Mouse (Mus musculus) ES-E14 (cell line): ENCODE measurements around the gene Crlf2. TPM values are rescaled to one million over a fixed set of nuclear protein-coding genes. Genes with fewer than 3 reads are reported as not detected.

Source experiments
- DNase-seq: peaks from one replicate; pipeline ENCODE4 v3.0.0-alpha.2; 2013; ENCODE audit warnings: low read depth, low spot score
- H3K27ac ChIP-seq: 2 replicates; pipeline ENCODE4 v1.5.1; 2012; ENCODE audit warnings: low read depth, mild to moderate bottlenecking, low read length, moderate library complexity, mixed read lengths; ENCODE audit not compliant: poor library complexity, insufficient read depth, severe bottlenecking
- H3K36me3 ChIP-seq: 2 replicates; pipeline ENCODE4 v1.6.1; 2012; ENCODE audit warnings: mild to moderate bottlenecking, low read length, moderate library complexity, mixed read lengths; ENCODE audit not compliant: control insufficient read depth, poor library complexity, insufficient read depth, severe bottlenecking
- H3K4me1 ChIP-seq, 2 experiments: fragments of 150-350 bp in 1 of 2; sonication (generic) in 1 of 2; 2 replicates each; pipeline ENCODE4 v1.6.1; 2012; ENCODE audit warnings: low read length in 2 of 2, mild to moderate bottlenecking in 1 of 2, mixed read lengths in 1 of 2; ENCODE audit not compliant: control insufficient read depth in 2 of 2, insufficient read depth in 2 of 2, poor library complexity in 1 of 2
- H3K4me3 ChIP-seq, 2 experiments: fragments of 150-350 bp in 1 of 2; sonication (generic) in 1 of 2; 2 replicates each; pipeline ENCODE4 v1.5.1; 2012; ENCODE audit warnings: low read length in 2 of 2, low read depth in 1 of 2, mild to moderate bottlenecking in 1 of 2, mixed read lengths in 1 of 2; ENCODE audit not compliant: insufficient read depth in 1 of 2, poor library complexity in 1 of 2, severe bottlenecking in 1 of 2
- H3K9ac ChIP-seq: 2 replicates; pipeline ENCODE4 v1.6.1; 2012; ENCODE audit warnings: low read depth, mild to moderate bottlenecking, low read length, mixed read lengths; ENCODE audit not compliant: poor library complexity, insufficient read depth, severe bottlenecking
- H3K9me3 ChIP-seq: fragments of 150-350 bp; sonication (generic); 2 replicates; pipeline ENCODE4 v1.6.1; 2012; ENCODE audit warnings: low read depth, mild to moderate bottlenecking, low read length; ENCODE audit not compliant: control insufficient read depth, insufficient read depth
- CHD2 ChIP-seq: IDR thresholded peaks from 2 replicates; pipeline ENCODE4 v1.6.1; 2014; ENCODE audit warnings: mild to moderate bottlenecking, low read depth, low read length, inconsistent platforms
- HCFC1 ChIP-seq: IDR thresholded peaks from 2 replicates; pipeline ENCODE4 v1.6.1; 2012; ENCODE audit warnings: low read length, inconsistent platforms, borderline replicate concordance; ENCODE audit not compliant: insufficient read depth
- MAFK ChIP-seq: IDR thresholded peaks from 2 replicates; pipeline ENCODE4 v1.6.1; 2014; ENCODE audit warnings: mild to moderate bottlenecking, low read depth, low read length, inconsistent platforms; ENCODE audit not compliant: insufficient read depth
- ZC3H11A ChIP-seq: IDR thresholded peaks from 2 replicates; pipeline ENCODE4 v1.6.1; 2012; ENCODE audit warnings: low read depth, mild to moderate bottlenecking, inconsistent platforms, low read length, borderline replicate concordance
- ZNF384 ChIP-seq: IDR thresholded peaks from 2 replicates; pipeline ENCODE4 v1.6.1; 2012; ENCODE audit warnings: low read depth, low read length, inconsistent platforms
- in situ Hi-C, 2 experiments: fragments of 600-800 bp; cut with MboI; formaldehyde crosslinking; loops; one replicate each; pipeline ENCODE4 v1.15.1; 2025; ENCODE audit warnings: low sequenced_read_pairs in 2 of 2, inconsistent platforms in 1 of 2; ENCODE audit not compliant: unreplicated experiment in 2 of 2
- total RNA-seq: library from RNA; depleted of rRNA; stranded (reverse); fragments of 300-350 nt; gene quantifications from 2 replicates; pipeline ENCODE4 v1.2.3, GENCODE M21; 2012

Crlf2 gene
- total RNA-seq, 1 experiment = 18.4 TPM

DNA sequence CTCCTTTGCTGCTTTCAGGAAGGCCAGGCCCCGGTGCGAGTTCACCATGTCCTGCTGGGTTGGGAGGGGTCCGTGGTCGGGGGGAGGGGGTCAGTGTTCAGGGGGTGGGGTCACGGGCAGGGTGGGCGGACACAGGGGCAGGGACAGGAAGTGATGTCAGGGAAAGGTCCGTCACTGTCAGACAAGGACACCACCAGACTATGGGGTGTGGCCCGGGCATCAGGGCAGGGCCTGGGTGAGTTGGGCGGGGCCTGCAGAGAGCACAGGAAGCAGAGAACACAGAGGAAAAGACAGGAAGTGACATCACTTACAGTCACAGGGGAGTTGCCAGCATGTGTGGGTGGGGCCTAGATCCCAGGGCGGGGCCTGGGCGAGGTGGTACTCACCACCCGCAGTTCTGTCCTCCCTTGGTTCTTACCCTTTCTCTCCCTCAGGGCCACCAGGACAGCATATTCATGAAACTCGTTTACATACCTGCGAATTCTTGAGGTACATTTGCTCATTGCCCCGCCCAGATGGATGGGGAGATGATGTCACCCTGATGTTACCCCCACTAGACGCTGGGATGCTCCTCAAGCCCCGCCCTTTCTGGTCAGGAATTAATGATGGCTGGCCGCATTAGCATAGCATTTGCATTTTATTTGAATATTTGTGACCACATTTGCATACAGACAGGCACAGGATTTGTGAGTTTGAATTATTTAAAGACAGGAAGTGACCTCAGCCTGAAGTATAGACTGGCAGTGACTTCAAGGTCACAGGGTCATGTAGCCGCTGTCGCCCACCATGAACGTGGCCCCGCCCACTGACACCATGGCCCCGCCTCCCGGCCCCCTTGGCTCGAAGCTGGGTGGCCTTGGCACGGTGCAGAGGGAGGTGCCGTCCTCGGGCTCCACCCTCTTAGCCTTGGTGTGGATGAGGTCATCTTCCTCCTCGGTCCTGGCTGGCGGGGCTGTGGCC is 4.4 kb downstream of the Crlf2 start:
- H3K36me3 ChIP-seq = peaks cover 31% of the 10 kb centered on the region; the same call in 1 of the 2 replicates
- peak; percentile 35; the same call in 1 of the 2 replicates for TF ChIP-seq HCFC1
- TF ChIP-seq MAFK = no peak
- no peak overlapping the region for H3K9ac ChIP-seq
- peak overlapping the region; percentile 100 for H3K27ac ChIP-seq
- H3K4me3 ChIP-seq = peak overlapping the region; percentile 32 to 73; a peak in 2 of 4 replicates
- 0 out of 4 replicates have a peak, but pooled peaks cover 0 to 3% of the 10 kb centered on the region in 2 experiments for H3K4me1 ChIP-seq
- H3K9me3 ChIP-seq = no peaks in the 10 kb centered on the region
- DNase-seq = no peak
- in situ Hi-C loops = no loop called here

DNA sequence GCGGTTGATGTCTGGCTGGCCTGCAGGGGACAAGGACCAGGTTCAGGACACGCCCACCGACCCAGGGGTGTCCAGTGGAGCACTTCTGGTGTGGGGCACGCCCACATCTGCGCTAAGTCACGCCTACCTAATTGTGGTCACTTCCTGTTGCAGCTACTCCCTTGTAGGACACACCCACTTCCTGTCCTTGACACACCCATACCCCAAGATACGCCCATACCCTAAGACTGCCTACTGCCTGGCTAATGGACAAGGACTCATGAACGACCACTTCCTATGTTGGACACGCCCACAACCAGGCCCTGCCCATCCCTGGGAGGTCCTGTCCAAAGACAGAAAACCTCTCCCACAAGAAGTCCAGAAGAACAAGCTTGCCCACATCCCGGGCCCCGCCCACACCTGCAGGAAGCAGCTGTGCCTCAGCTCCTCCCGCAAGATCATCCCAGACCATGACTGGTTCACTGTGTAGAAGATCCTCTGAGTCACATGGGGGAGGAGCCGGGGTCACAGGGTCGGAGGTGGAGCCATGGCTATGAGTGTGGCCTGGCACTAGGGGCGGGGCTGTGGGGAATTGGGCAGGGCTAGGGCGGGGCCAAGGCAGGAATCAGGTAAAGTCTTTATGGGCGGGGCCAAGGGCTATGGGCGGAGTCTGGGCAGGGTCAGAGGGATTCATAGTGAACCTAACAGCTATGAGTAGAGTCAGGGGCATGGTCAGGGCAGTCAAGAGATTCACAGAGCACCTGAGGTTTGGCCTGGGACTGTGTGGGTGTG is 5.4 kb downstream of the Crlf2 start:
- TF ChIP-seq HCFC1 (no peak), CHD2 (no peak), ZC3H11A (no peak), MAFK (no peak), ZNF384 (no peak)
- 0 out of 4 replicates have a peak, but pooled peaks cover 0 to 3% of the 10 kb centered on the region in 2 experiments for H3K4me1 ChIP-seq

DNA sequence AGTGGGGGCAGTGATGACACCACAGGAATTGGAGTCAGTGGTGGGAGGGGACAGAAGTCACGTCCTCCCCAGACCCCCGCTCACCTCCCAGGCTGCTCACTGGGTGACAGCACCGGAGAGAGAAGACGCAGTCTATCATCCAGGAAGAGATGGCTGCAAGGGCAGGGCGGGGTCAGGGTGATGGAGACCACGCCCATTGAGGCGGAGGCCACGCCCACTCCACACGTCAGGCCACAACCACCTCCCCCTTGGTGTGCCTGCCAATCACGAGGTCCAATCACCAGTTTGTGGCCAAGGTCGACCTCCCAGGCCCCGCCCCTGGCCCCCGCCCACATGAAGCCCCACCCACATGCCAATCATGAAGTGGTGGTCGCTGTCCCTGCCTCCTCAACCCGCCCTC is 6.3 kb downstream of the Crlf2 start:
- TF ChIP-seq ZNF384 (no peak), CHD2 (no peak), HCFC1 (no peak)
- H3K27ac ChIP-seq = peak overlapping the region; percentile 100
- H3K9ac ChIP-seq = no peak overlapping the region
- H3K4me1 ChIP-seq = 0 out of 4 replicates have a peak, but pooled peaks cover 0 to 3% of the 10 kb centered on the region in 2 experiments
- no peak for DNase-seq
- in situ Hi-C loops = no loop called here
- H3K9me3 ChIP-seq = no peaks in the 10 kb centered on the region
- peaks cover 31% of the 10 kb centered on the region; the same call in 1 of the 2 replicates for H3K36me3 ChIP-seq
- H3K4me3 ChIP-seq = no peak overlapping the region

More for the DNA sequence above, 5.4 kb downstream of the Crlf2 start:
- peak overlapping the region; percentile 34 to 45; a peak in 3 of 4 replicates for H3K4me3 ChIP-seq
- H3K9ac ChIP-seq = peak overlapping the region; percentile 14; the same call in 1 of the 2 replicates
- H3K27ac ChIP-seq = peak overlapping the region; percentile 100
- in situ Hi-C loops = no loop called here
- H3K36me3 ChIP-seq = peaks cover 31% of the 10 kb centered on the region; the same call in 1 of the 2 replicates
- H3K9me3 ChIP-seq = no peaks in the 10 kb centered on the region
- DNase-seq = no peak

DNA sequence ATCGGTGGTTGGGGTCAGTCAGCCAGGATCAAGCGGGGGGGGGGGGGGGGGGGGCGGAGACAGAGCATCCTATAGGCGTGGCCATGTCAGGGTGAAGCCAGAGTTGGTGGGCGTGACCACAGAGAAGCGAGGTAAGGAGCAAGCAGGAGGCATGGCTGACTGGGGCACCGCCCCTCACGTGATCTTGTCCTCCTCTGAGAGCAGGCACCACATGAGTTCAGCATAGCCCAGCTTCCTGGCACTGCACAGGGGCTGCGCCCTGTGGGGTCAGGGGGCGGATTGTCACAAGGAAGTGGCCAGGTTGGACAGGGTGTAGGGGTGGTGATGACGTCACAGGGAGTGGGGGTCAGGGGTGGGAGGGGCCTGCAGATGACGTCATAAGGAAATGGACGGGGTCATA is 6.7 kb downstream of the Crlf2 start:
- H3K4me1 ChIP-seq = 0 out of 4 replicates have a peak, but pooled peaks cover 0 to 3% of the 10 kb centered on the region in 2 experiments
- TF ChIP-seq MAFK (no peak), HCFC1 (no peak), ZNF384 (no peak), CHD2 (no peak)
- no peaks in the 10 kb centered on the region for H3K9me3 ChIP-seq
- H3K27ac ChIP-seq = peak overlapping the region; percentile 100
- H3K36me3 ChIP-seq = peaks cover 31% of the 10 kb centered on the region; the same call in 1 of the 2 replicates
- no peak for DNase-seq
- no peak overlapping the region for H3K4me3 ChIP-seq
- no peak overlapping the region for H3K9ac ChIP-seq
- in situ Hi-C loops = no loop called here
